Mouse (Mus musculus): ENCODE results near the gene Tmem207. TPM values are rescaled to one million over a fixed set of nuclear protein-coding genes. Genes with fewer than 3 reads are reported as not detected.

Gene Tmem207
- polyA plus RNA-seq, 1 experiment from 2014 or later, result not detected

- DNase-seq (ENCODE audit: low spot score) (no peak), ATAC-seq (replicated peaks; ENCODE audit: insufficient number of reproducible peaks, low FRiP score, low TSS enrichment, low read depth) (no peak)
- no peak overlapping the region for H3K4me2 ChIP-seq (ENCODE audit: low read depth, low read length)
- no peaks in the 10 kb centered on the region for H3K36me3 ChIP-seq (replicated peaks; ENCODE audit: control insufficient read depth, insufficient read depth, low read depth, low read length)
- 57% methylated on average over 3 of the region's 3 CpGs for WGBS
- H3K4me3 ChIP-seq (ENCODE audit: low read depth, low read length), result no peak overlapping the region
- no peak overlapping the region for H3K27ac ChIP-seq (replicated peaks; ENCODE audit: low read depth, low read length)
- no peaks in the 10 kb centered on the region; the same call in 1 of the 2 replicates for H3K4me1 ChIP-seq (ENCODE audit: control insufficient read depth, insufficient read depth, low read length)
- no peak overlapping the region for H3K9ac ChIP-seq (replicated peaks; ENCODE audit: low read length)
- no peaks in the 10 kb centered on the region for H3K27me3 ChIP-seq (ENCODE audit: control insufficient read depth, insufficient read depth, low read length)
- no peaks in the 10 kb centered on the region for H3K9me3 ChIP-seq (replicated peaks; ENCODE audit: control insufficient read depth, low read length)
These were observed 72.4 kb downstream of the Tmem207 start for GRCm38 (mm10) chr16:26454163-26454562.

Other genes starting within 250 kb of the Tmem207 start
- gene Cldn1, start 154.9 kb downstream of the Tmem207 start, polyA plus RNA-seq (2014; fragmentation: Nextera tagmentation; extraction: Ambion mirVana), result 10.4 and 12.1 TPM in 2 replicates
- gene Cldn16, start 63.6 kb downstream of the Tmem207 start, polyA plus RNA-seq (2014; fragmentation: Nextera tagmentation; extraction: Ambion mirVana), result not detected in 2 replicates
- 4.6 and 5.1 TPM in 2 replicates for gene Il1rap, start 54.9 kb upstream of the Tmem207 start, polyA plus RNA-seq (2014; fragmentation: Nextera tagmentation; extraction: Ambion mirVana)